Mouse (Mus musculus): ENCODE results near the gene Pabpc4. TPM values are rescaled to one million over a fixed set of nuclear protein-coding genes. Genes with fewer than 3 reads are reported as not detected.

The Pabpc4 gene
- 221 and 225 TPM in 2 replicates for polyA plus RNA-seq (2011; ENCODE audit: insufficient read depth, insufficient read length, low read depth, missing spikeins)

GRCm38 (mm10) chr4:123261721-123262401 is at the start of gene Pabpc4:
TSS of gene Pabpc4 (plus strand) at chr4:123262351.
- Histone ChIP-seq H3K4me1 (ENCODE audit: control insufficient read depth, insufficient read depth, low read length) (no peaks in the 10 kb centered on the region), H3K27ac (ENCODE audit: insufficient read depth, low read length) (no peak within 1 kb of the TSS), H3K9ac (ENCODE audit: low read depth, poor library complexity, severe bottlenecking) (no peak within 1 kb of the TSS), H3K27me3 (ENCODE audit: control insufficient read depth, insufficient read depth, low read length, poor library complexity, severe bottlenecking) (no peaks in the 10 kb centered on the region), H3K4me3 (ENCODE audit: low read depth, low read length) (no peak within 1 kb of the TSS), H3K9me3 (replicated peaks; ENCODE audit: control insufficient read depth, insufficient read depth, low read length, poor library complexity, severe bottlenecking) (no peaks in the 10 kb centered on the region), H3K36me3 (ENCODE audit: control insufficient read depth, insufficient read depth, low read length, poor library complexity, severe bottlenecking) (no peaks in the 10 kb centered on the region)
- TF ChIP-seq EP300 (IDR thresholded peaks at IDR 0.05; ENCODE audit: insufficient read depth, low read depth, low read length), result no peak
- TF ChIP-seq POLR2A (IDR thresholded peaks at IDR 0.05; ENCODE audit: insufficient read depth, low read length), result no peak
- TF ChIP-seq CTCF (IDR thresholded peaks at IDR 0.05; ENCODE audit: low read depth, low read length), result no peak

DNA sequence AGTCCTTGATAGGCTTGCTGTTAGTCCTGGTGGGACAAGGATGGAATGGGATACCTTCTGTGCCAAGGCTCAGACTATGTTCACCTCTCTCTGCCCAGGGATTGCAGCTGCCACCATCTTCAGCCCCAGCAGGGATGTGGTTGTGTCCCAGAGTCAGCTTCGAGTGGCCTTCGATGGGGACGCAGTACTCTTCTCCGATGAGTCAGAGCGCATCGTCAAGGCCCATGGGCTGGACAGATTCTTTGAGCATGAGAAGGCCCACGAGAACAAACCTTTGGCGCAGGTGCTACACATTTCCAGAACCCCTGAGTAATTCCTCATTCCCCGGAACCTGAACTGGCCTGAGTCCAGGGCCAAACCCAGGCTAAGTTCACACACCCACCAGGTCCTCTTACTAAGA is 48.2 kb upstream of the Pabpc4 start:
- no peaks in the 10 kb centered on the region for H3K4me1 ChIP-seq (ENCODE audit: control insufficient read depth, insufficient read depth, low read length)
- TF ChIP-seq CTCF (IDR thresholded peaks at IDR 0.05; ENCODE audit: low read depth, low read length) (no peak), POLR2A (IDR thresholded peaks at IDR 0.05; ENCODE audit: insufficient read depth, low read length) (no peak), EP300 (IDR thresholded peaks at IDR 0.05; ENCODE audit: insufficient read depth, low read depth, low read length) (no peak)
- no peak overlapping the region for H3K9ac ChIP-seq (ENCODE audit: low read depth, poor library complexity, severe bottlenecking)
- no peak overlapping the region for H3K27ac ChIP-seq (ENCODE audit: insufficient read depth, low read length)
- H3K4me3 ChIP-seq (ENCODE audit: low read depth, low read length), result no peak overlapping the region
- no peaks in the 10 kb centered on the region for H3K9me3 ChIP-seq (replicated peaks; ENCODE audit: control insufficient read depth, insufficient read depth, low read length, poor library complexity, severe bottlenecking)
- H3K27me3 ChIP-seq (ENCODE audit: control insufficient read depth, insufficient read depth, low read length, poor library complexity, severe bottlenecking), result no peaks in the 10 kb centered on the region
- no peaks in the 10 kb centered on the region for H3K36me3 ChIP-seq (ENCODE audit: control insufficient read depth, insufficient read depth, low read length, poor library complexity, severe bottlenecking)

GRCm38 (mm10) chr4:123215367-123215766 is 46.8 kb upstream of the Pabpc4 start:
- Histone ChIP-seq H3K27ac (ENCODE audit: insufficient read depth, low read length) (no peak overlapping the region), H3K9me3 (replicated peaks; ENCODE audit: control insufficient read depth, insufficient read depth, low read length, poor library complexity, severe bottlenecking) (no peaks in the 10 kb centered on the region), H3K4me3 (ENCODE audit: low read depth, low read length) (no peak overlapping the region), H3K4me1 (ENCODE audit: control insufficient read depth, insufficient read depth, low read length) (no peaks in the 10 kb centered on the region), H3K27me3 (ENCODE audit: control insufficient read depth, insufficient read depth, low read length, poor library complexity, severe bottlenecking) (no peaks in the 10 kb centered on the region), H3K9ac (ENCODE audit: low read depth, poor library complexity, severe bottlenecking) (no peak overlapping the region), H3K36me3 (ENCODE audit: control insufficient read depth, insufficient read depth, low read length, poor library complexity, severe bottlenecking) (no peaks in the 10 kb centered on the region)
- TF ChIP-seq POLR2A (IDR thresholded peaks at IDR 0.05; ENCODE audit: insufficient read depth, low read length), result no peak
- no peak for TF ChIP-seq CTCF (IDR thresholded peaks at IDR 0.05; ENCODE audit: low read depth, low read length)
- no peak for TF ChIP-seq EP300 (IDR thresholded peaks at IDR 0.05; ENCODE audit: insufficient read depth, low read depth, low read length)

GRCm38 (mm10) chr4:123216782-123217181 is 45.4 kb upstream of the Pabpc4 start:
- no peak overlapping the region for H3K9ac ChIP-seq (ENCODE audit: low read depth, poor library complexity, severe bottlenecking)
- H3K27ac ChIP-seq (ENCODE audit: insufficient read depth, low read length), result no peak overlapping the region
- peak; percentile 90 for TF ChIP-seq CTCF (IDR thresholded peaks at IDR 0.05; ENCODE audit: low read depth, low read length)
- no peak for TF ChIP-seq POLR2A (IDR thresholded peaks at IDR 0.05; ENCODE audit: insufficient read depth, low read length)
- no peaks in the 10 kb centered on the region for H3K9me3 ChIP-seq (replicated peaks; ENCODE audit: control insufficient read depth, insufficient read depth, low read length, poor library complexity, severe bottlenecking)
- no peaks in the 10 kb centered on the region for H3K4me1 ChIP-seq (ENCODE audit: control insufficient read depth, insufficient read depth, low read length)
- H3K27me3 ChIP-seq (ENCODE audit: control insufficient read depth, insufficient read depth, low read length, poor library complexity, severe bottlenecking), result no peaks in the 10 kb centered on the region
- H3K4me3 ChIP-seq (ENCODE audit: low read depth, low read length), result no peak overlapping the region
- H3K36me3 ChIP-seq (ENCODE audit: control insufficient read depth, insufficient read depth, low read length, poor library complexity, severe bottlenecking), result no peaks in the 10 kb centered on the region

- Histone ChIP-seq H3K9me3 (replicated peaks; ENCODE audit: control insufficient read depth, insufficient read depth, low read length, poor library complexity, severe bottlenecking) (no peaks in the 10 kb centered on the region), H3K36me3 (ENCODE audit: control insufficient read depth, insufficient read depth, low read length, poor library complexity, severe bottlenecking) (no peaks in the 10 kb centered on the region), H3K27me3 (ENCODE audit: control insufficient read depth, insufficient read depth, low read length, poor library complexity, severe bottlenecking) (no peaks in the 10 kb centered on the region), H3K4me1 (ENCODE audit: control insufficient read depth, insufficient read depth, low read length) (no peaks in the 10 kb centered on the region), H3K4me3 (ENCODE audit: low read depth, low read length) (no peak overlapping the region), H3K9ac (ENCODE audit: low read depth, poor library complexity, severe bottlenecking) (no peak overlapping the region), H3K27ac (ENCODE audit: insufficient read depth, low read length) (no peak overlapping the region)
- TF ChIP-seq EP300 (IDR thresholded peaks at IDR 0.05; ENCODE audit: insufficient read depth, low read depth, low read length), result no peak
- peak; percentile 99 for TF ChIP-seq CTCF (IDR thresholded peaks at IDR 0.05; ENCODE audit: low read depth, low read length)
Observed at GRCm38 (mm10) chr4:123219720-123220357, 42.3 kb upstream of the Pabpc4 start.

- no peak overlapping the region for H3K27ac ChIP-seq (ENCODE audit: insufficient read depth, low read length)
- H3K4me1 ChIP-seq (ENCODE audit: control insufficient read depth, insufficient read depth, low read length), result no peaks in the 10 kb centered on the region
- no peak overlapping the region for H3K9ac ChIP-seq (ENCODE audit: low read depth, poor library complexity, severe bottlenecking)
- H3K36me3 ChIP-seq (ENCODE audit: control insufficient read depth, insufficient read depth, low read length, poor library complexity, severe bottlenecking), result no peaks in the 10 kb centered on the region
- H3K4me3 ChIP-seq (ENCODE audit: low read depth, low read length), result no peak overlapping the region
- no peaks in the 10 kb centered on the region for H3K27me3 ChIP-seq (ENCODE audit: control insufficient read depth, insufficient read depth, low read length, poor library complexity, severe bottlenecking)
- TF ChIP-seq CTCF (IDR thresholded peaks at IDR 0.05; ENCODE audit: low read depth, low read length) (no peak), EP300 (IDR thresholded peaks at IDR 0.05; ENCODE audit: insufficient read depth, low read depth, low read length) (no peak), POLR2A (IDR thresholded peaks at IDR 0.05; ENCODE audit: insufficient read depth, low read length) (no peak)
- no peaks in the 10 kb centered on the region for H3K9me3 ChIP-seq (replicated peaks; ENCODE audit: control insufficient read depth, insufficient read depth, low read length, poor library complexity, severe bottlenecking)
Observed at GRCm38 (mm10) chr4:123220637-123221036, 41.5 kb upstream of the Pabpc4 start.

All from ES-Bruce4 (cell line).